Mouse (Mus musculus): Measurements from ENCODE around the gene Hspbap1. TPM values are rescaled to one million over a fixed set of nuclear protein-coding genes. Genes with fewer than 3 reads are reported as not detected.

Gene Hspbap1
- polyA plus RNA-seq, 1 experiment from 2014 or later: 8.0 TPM

GRCm38 (mm10) chr16:35784134-35784725, 14.1 kb downstream of the Hspbap1 start:
- WGBS: 59% methylated on average over 7 of the region's 7 CpGs
- ATAC-seq: no peak
- TF ChIP-seq CTCF (IDR thresholded peaks at IDR 0.05; ENCODE audit: low read depth): no peak
- H3K36me3 ChIP-seq (ENCODE audit: control insufficient read depth, insufficient read depth): 0 out of 2 replicates have a peak, but pooled peaks cover 10% of the 10 kb centered on the region
- H3K4me3 ChIP-seq (ENCODE audit: low read depth, low read length): no peak overlapping the region
- no peaks in the 10 kb centered on the region for H3K9me3 ChIP-seq (ENCODE audit: control insufficient read depth)
- H3K27ac ChIP-seq (ENCODE audit: low read depth, low read length): no peak overlapping the region
- H3K4me2 ChIP-seq (replicated peaks; ENCODE audit: low read depth): no peak overlapping the region
- H3K4me1 ChIP-seq (replicated peaks; ENCODE audit: control insufficient read depth, insufficient read depth, low read length): no peaks in the 10 kb centered on the region
- H3K9ac ChIP-seq (ENCODE audit: low read depth, low read length): no peak overlapping the region
- H3K27me3 ChIP-seq (replicated peaks; ENCODE audit: control insufficient read depth, insufficient read depth, low read length): no peaks in the 10 kb centered on the region

GRCm38 (mm10) chr16:35787163-35787562, 17.0 kb downstream of the Hspbap1 start:
- 60% methylated on average over 6 of the region's 6 CpGs for WGBS
- no peak overlapping the region for H3K4me3 ChIP-seq (ENCODE audit: low read depth, low read length)

DNA sequence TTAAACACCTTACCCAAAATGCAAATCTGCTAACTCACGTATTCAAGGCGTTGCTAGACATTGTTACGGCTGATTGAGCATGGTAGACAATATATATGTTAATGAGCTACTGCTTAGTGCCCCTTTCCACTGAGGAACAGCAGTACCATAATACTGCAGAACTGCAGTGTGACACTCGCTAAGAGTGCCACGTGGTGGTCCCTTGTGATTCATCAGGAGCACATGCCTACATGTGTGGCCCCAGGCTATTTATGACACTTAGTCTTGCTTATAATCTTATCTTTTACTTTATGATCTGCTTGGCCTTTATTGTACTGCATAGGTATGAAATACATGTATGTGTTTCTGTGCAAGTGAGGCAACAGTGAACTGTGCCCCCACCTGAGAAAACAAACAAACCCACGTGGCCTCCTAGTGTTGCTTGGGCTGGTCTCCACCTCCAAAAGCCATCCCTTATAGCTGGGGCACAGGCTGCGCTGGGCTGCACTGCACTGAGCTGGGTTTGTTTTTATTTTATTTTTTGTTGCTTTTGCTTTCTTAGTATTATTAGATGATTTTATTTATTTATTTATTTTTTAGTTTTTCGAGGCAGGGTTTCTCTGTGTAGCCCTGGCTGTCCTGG, 17.5 kb downstream of the Hspbap1 start:
- no peak for TF ChIP-seq CTCF (IDR thresholded peaks at IDR 0.05; ENCODE audit: low read depth)
- 62% methylated on average over 8 of the region's 8 CpGs for WGBS

More at GRCm38 (mm10) chr16:35787163-35787562, 17.0 kb downstream of the Hspbap1 start:
- H3K36me3 ChIP-seq (ENCODE audit: control insufficient read depth, insufficient read depth): 0 out of 2 replicates have a peak, but pooled peaks cover 10% of the 10 kb centered on the region
- TF ChIP-seq CTCF (IDR thresholded peaks at IDR 0.05; ENCODE audit: low read depth): no peak
- H3K9me3 ChIP-seq (ENCODE audit: control insufficient read depth): no peaks in the 10 kb centered on the region
- no peak overlapping the region for H3K9ac ChIP-seq (ENCODE audit: low read depth, low read length)
- peak; percentile 64 for ATAC-seq
- no peak overlapping the region for H3K27ac ChIP-seq (ENCODE audit: low read depth, low read length)
- no peaks in the 10 kb centered on the region for H3K4me1 ChIP-seq (replicated peaks; ENCODE audit: control insufficient read depth, insufficient read depth, low read length)
- no peak overlapping the region for H3K4me2 ChIP-seq (replicated peaks; ENCODE audit: low read depth)
- no peaks in the 10 kb centered on the region for H3K27me3 ChIP-seq (replicated peaks; ENCODE audit: control insufficient read depth, insufficient read depth, low read length)

GRCm38 (mm10) chr16:35788330-35788729, 18.2 kb downstream of the Hspbap1 start:
- no peak for ATAC-seq
- no peak overlapping the region for H3K9ac ChIP-seq (ENCODE audit: low read depth, low read length)
- no peaks in the 10 kb centered on the region for H3K27me3 ChIP-seq (replicated peaks; ENCODE audit: control insufficient read depth, insufficient read depth, low read length)
- H3K27ac ChIP-seq (ENCODE audit: low read depth, low read length): no peak overlapping the region
- 83% methylated on average over 6 of the region's 6 CpGs for WGBS
- no peak overlapping the region for H3K4me3 ChIP-seq (ENCODE audit: low read depth, low read length)
- no peak overlapping the region for H3K4me2 ChIP-seq (replicated peaks; ENCODE audit: low read depth)
- H3K36me3 ChIP-seq (ENCODE audit: control insufficient read depth, insufficient read depth): 0 out of 2 replicates have a peak, but pooled peaks cover 10% of the 10 kb centered on the region
- H3K9me3 ChIP-seq (ENCODE audit: control insufficient read depth): no peaks in the 10 kb centered on the region
- H3K4me1 ChIP-seq (replicated peaks; ENCODE audit: control insufficient read depth, insufficient read depth, low read length): no peaks in the 10 kb centered on the region
- TF ChIP-seq CTCF (IDR thresholded peaks at IDR 0.05; ENCODE audit: low read depth): no peak

More for the DNA sequence above, 17.5 kb downstream of the Hspbap1 start:
- Histone ChIP-seq H3K4me1 (replicated peaks; ENCODE audit: control insufficient read depth, insufficient read depth, low read length) (no peaks in the 10 kb centered on the region), H3K27me3 (replicated peaks; ENCODE audit: control insufficient read depth, insufficient read depth, low read length) (no peaks in the 10 kb centered on the region), H3K9ac (ENCODE audit: low read depth, low read length) (no peak overlapping the region), H3K9me3 (ENCODE audit: control insufficient read depth) (no peaks in the 10 kb centered on the region), H3K36me3 (ENCODE audit: control insufficient read depth, insufficient read depth) (0 out of 2 replicates have a peak, but pooled peaks cover 10% of the 10 kb centered on the region), H3K4me2 (replicated peaks; ENCODE audit: low read depth) (no peak overlapping the region), H3K4me3 (ENCODE audit: low read depth, low read length) (no peak overlapping the region), H3K27ac (ENCODE audit: low read depth, low read length) (no peak overlapping the region)
- peak; percentile 97 for ATAC-seq

DNA sequence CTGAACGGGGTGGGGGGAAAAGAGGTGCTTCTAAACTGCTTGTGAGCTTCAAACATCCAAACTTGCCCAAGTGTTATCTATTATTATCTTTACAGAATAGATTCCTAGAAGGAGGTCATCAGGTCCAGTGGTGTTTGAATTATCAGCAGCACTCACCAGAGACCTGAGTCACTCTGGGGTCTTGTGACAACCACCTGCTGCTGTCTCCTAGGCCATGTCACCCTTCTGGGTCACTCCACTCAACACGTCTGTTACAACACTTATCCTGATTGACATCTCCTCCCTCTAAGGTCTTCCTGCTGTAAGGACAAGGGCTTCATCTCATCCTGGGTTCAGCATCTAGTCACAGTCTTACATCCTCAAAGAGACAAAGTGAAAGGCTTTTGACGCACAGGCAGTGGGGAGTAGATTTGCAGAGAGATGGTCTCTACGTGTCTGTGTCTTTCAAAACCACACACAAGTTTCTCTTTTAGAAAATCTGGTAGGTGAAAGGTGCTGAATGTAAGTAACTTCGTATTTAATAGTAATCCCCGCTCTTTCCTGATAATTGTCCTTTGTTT, 21.9 kb downstream of the Hspbap1 start:
- Histone ChIP-seq H3K27ac (ENCODE audit: low read depth, low read length) (no peak overlapping the region), H3K9ac (ENCODE audit: low read depth, low read length) (no peak overlapping the region), H3K36me3 (ENCODE audit: control insufficient read depth, insufficient read depth) (0 out of 2 replicates have a peak, but pooled peaks cover 10% of the 10 kb centered on the region), H3K4me1 (replicated peaks; ENCODE audit: control insufficient read depth, insufficient read depth, low read length) (no peaks in the 10 kb centered on the region), H3K4me3 (ENCODE audit: low read depth, low read length) (no peak overlapping the region), H3K4me2 (replicated peaks; ENCODE audit: low read depth) (no peak overlapping the region), H3K9me3 (ENCODE audit: control insufficient read depth) (no peaks in the 10 kb centered on the region), H3K27me3 (replicated peaks; ENCODE audit: control insufficient read depth, insufficient read depth, low read length) (no peaks in the 10 kb centered on the region)
- WGBS: 85% methylated on average over 6 of the region's 6 CpGs
- no peak for TF ChIP-seq CTCF (IDR thresholded peaks at IDR 0.05; ENCODE audit: low read depth)
- ATAC-seq: no peak

DNA sequence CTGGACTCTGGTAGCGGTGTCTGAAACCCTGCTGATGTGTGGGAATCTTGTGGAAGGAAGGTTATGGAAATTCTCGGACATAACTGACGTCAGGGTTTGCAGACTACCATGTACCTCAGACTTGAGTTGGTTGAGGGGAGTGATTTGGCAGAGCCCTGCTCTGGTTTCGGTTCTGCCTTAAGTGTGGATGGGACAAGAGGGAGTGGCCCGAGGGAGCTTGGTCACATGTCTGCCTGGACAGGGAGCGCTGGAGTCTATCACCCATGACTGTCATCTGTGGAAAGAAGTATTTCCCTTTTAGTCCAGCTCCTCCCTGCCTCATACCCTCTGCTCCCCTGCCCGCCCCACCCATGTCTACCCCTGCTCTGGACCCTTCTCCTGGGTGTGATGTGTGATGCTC, 32.0 kb downstream of the Hspbap1 start:
- Histone ChIP-seq H3K4me2 (replicated peaks; ENCODE audit: low read depth) (no peak overlapping the region), H3K4me3 (ENCODE audit: low read depth, low read length) (no peak overlapping the region), H3K9ac (ENCODE audit: low read depth, low read length) (no peak overlapping the region), H3K9me3 (ENCODE audit: control insufficient read depth) (no peaks in the 10 kb centered on the region), H3K4me1 (replicated peaks; ENCODE audit: control insufficient read depth, insufficient read depth, low read length) (no peaks in the 10 kb centered on the region), H3K36me3 (ENCODE audit: control insufficient read depth, insufficient read depth) (peaks cover 10% of the 10 kb centered on the region; the same call in 1 of the 2 replicates), H3K27ac (ENCODE audit: low read depth, low read length) (no peak overlapping the region), H3K27me3 (replicated peaks; ENCODE audit: control insufficient read depth, insufficient read depth, low read length) (no peaks in the 10 kb centered on the region)
- no peak for TF ChIP-seq CTCF (IDR thresholded peaks at IDR 0.05; ENCODE audit: low read depth)
- WGBS: 82% methylated on average over 7 of the region's 7 CpGs
- no peak for ATAC-seq

Measured in intestine, postnatal 0 days (tissue).